Mouse (Mus musculus): ENCODE measurements around the gene Fam50b. TPM values are rescaled to one million over a fixed set of nuclear protein-coding genes. Genes with fewer than 3 reads are reported as not detected.

Gene Fam50b
- polyA plus RNA-seq (2014; fragmentation: Nextera tagmentation; extraction: Ambion mirVana): not detected in 2 replicates

DNA sequence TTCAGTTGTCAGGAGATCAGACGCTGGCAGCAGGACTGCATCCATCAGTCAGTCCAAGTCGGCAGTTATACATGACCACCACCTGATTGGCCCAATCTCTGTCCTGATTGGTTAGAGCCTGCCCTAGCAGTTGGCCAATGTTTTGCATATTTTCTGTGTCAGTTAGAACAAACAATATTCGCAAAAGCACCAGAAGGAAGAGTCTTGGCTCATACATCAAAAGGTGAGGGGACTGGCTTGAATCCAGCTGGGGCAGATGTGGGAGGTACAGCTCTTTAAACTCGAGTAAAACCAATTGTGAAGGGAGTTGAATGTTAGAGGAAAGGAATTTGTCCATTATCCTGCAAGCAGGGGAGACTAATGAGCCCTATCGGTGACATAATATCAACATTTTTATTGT is at the start of gene Fam50b:
Fam50b (plus strand) TSS at position 165 of the 400 bp plus-strand sequence.
- Histone ChIP-seq H3K9me3 (ENCODE audit: control insufficient read depth, low read length) (no peaks in the 10 kb centered on the region), H3K36me3 (ENCODE audit: control insufficient read depth, insufficient read depth, low read length) (no peaks in the 10 kb centered on the region), H3K27me3 (replicated peaks; ENCODE audit: control insufficient read depth, insufficient read depth, low read length) (no peaks in the 10 kb centered on the region), H3K9ac (ENCODE audit: low read depth, low read length) (no peak within 1 kb of the TSS), H3K4me3 (ENCODE audit: low read depth, low read length) (no peak within 1 kb of the TSS), H3K4me2 (no peak within 1 kb of the TSS), H3K27ac (ENCODE audit: low read depth, low read length) (no peak within 1 kb of the TSS), H3K4me1 (replicated peaks; ENCODE audit: control insufficient read depth, insufficient read depth, low read length) (no peaks in the 10 kb centered on the region)
- WGBS: 55% methylated on average over 5 of the region's 5 CpGs
- ATAC-seq (replicated peaks; ENCODE audit: low FRiP score) (no peak), DNase-seq (ENCODE audit: low spot score) (no peak)

DNA sequence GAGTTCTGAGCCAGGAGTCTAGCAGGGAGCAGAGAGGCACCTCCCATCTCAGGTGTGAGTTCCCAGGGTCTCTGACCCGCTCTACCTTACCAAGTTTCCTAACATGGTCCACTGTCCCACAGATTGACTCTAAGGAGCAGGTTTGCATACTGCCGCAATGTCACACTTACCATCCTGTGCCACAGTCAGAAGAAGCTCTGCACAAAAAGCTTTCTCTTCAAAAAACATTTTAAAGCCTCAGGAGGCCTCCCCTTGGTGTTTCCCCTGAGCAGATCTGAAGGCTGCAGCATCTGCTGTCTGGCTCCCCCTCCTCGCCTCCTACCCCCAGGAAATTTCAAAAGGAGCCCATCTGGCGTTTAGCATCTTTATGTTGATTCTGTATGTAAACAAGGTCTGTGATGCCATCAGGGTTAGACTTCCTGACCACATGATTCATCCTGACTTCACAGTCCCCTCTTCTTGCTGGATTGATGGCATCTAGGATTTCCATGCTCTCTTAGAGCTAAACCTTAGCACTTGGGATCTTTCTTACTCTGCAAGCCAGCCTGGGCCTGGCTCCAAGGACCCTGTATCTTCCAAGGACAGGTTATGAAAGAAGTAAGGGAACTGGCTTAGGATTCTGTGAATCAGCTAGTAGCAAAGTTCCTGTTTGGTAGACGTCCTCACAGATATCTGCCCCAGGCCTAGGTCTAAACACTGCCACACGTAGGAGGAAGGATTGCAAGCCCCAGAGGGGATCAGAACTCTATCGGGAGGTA is 49.5 kb upstream of the Fam50b start:
- H3K27me3 ChIP-seq (replicated peaks; ENCODE audit: control insufficient read depth, insufficient read depth, low read length): no peaks in the 10 kb centered on the region
- no peaks in the 10 kb centered on the region for H3K4me1 ChIP-seq (replicated peaks; ENCODE audit: control insufficient read depth, insufficient read depth, low read length)
- H3K4me3 ChIP-seq (ENCODE audit: low read depth, low read length): no peak overlapping the region
- H3K4me2 ChIP-seq: no peak overlapping the region
- H3K36me3 ChIP-seq (ENCODE audit: control insufficient read depth, insufficient read depth, low read length): no peaks in the 10 kb centered on the region
- 62% methylated on average over 7 of the region's 7 CpGs for WGBS
- H3K9me3 ChIP-seq (ENCODE audit: control insufficient read depth, low read length): no peaks in the 10 kb centered on the region
- no peak overlapping the region for H3K9ac ChIP-seq (ENCODE audit: low read depth, low read length)
- ATAC-seq (replicated peaks; ENCODE audit: low FRiP score): no peak
- no peak for DNase-seq (ENCODE audit: low spot score)
- no peak overlapping the region for H3K27ac ChIP-seq (ENCODE audit: low read depth, low read length)

DNA sequence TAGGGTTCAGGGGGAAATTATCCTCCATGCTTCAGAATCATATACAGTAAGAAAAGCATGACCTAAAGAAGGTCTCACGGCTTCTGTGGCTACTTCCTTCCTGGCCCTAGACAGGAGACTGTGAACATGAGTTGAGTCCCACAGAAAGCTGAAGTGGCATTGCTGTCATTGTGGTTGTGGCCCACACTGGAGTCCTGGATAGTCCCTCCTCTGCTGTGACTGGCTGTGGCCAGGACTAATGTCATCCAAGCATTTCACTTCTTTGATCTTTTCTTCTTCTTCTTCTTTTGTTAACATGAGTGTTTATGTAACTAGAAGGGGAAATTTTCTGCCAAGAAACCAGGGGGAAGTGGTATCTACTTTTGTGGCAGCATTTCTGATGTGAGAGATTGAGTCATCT is 43.6 kb upstream of the Fam50b start:
- no peaks in the 10 kb centered on the region for H3K36me3 ChIP-seq (ENCODE audit: control insufficient read depth, insufficient read depth, low read length)
- H3K27me3 ChIP-seq (replicated peaks; ENCODE audit: control insufficient read depth, insufficient read depth, low read length): no peaks in the 10 kb centered on the region
- H3K4me2 ChIP-seq: no peak overlapping the region
- DNase-seq (ENCODE audit: low spot score): no peak
- no peak overlapping the region for H3K9ac ChIP-seq (ENCODE audit: low read depth, low read length)
- no peak overlapping the region for H3K4me3 ChIP-seq (ENCODE audit: low read depth, low read length)
- WGBS: 38% methylated on average over 1 of the region's 1 CpGs
- H3K9me3 ChIP-seq (ENCODE audit: control insufficient read depth, low read length): no peaks in the 10 kb centered on the region
- no peak for ATAC-seq (replicated peaks; ENCODE audit: low FRiP score)
- no peaks in the 10 kb centered on the region for H3K4me1 ChIP-seq (replicated peaks; ENCODE audit: control insufficient read depth, insufficient read depth, low read length)
- no peak overlapping the region for H3K27ac ChIP-seq (ENCODE audit: low read depth, low read length)

DNA sequence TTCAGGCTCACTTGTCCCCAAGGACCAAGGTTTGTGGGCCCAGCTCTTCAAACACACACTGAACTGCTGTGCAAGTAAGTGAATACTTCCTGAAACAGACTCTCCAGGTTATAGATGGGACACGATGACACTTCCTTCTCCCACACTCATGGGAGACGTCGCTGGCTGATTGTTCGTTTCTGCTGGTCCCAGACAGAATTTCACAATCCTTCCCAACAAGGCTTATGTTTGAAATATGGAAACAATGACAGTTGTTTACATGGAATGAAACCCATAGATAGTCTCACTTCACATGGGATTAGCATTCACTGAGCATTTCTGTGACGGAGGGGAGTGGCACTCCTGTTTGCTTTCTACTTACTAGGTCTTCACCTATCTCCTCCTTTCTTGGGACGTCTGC is 41.5 kb upstream of the Fam50b start:
- Histone ChIP-seq H3K9ac (ENCODE audit: low read depth, low read length) (no peak overlapping the region), H3K27ac (ENCODE audit: low read depth, low read length) (no peak overlapping the region), H3K4me3 (ENCODE audit: low read depth, low read length) (no peak overlapping the region), H3K4me1 (replicated peaks; ENCODE audit: control insufficient read depth, insufficient read depth, low read length) (no peaks in the 10 kb centered on the region), H3K27me3 (replicated peaks; ENCODE audit: control insufficient read depth, insufficient read depth, low read length) (no peaks in the 10 kb centered on the region), H3K36me3 (ENCODE audit: control insufficient read depth, insufficient read depth, low read length) (no peaks in the 10 kb centered on the region), H3K4me2 (no peak overlapping the region), H3K9me3 (ENCODE audit: control insufficient read depth, low read length) (no peaks in the 10 kb centered on the region)
- 56% methylated on average over 6 of the region's 6 CpGs for WGBS
- ATAC-seq (replicated peaks; ENCODE audit: low FRiP score) (no peak), DNase-seq (ENCODE audit: low spot score) (no peak)

DNA sequence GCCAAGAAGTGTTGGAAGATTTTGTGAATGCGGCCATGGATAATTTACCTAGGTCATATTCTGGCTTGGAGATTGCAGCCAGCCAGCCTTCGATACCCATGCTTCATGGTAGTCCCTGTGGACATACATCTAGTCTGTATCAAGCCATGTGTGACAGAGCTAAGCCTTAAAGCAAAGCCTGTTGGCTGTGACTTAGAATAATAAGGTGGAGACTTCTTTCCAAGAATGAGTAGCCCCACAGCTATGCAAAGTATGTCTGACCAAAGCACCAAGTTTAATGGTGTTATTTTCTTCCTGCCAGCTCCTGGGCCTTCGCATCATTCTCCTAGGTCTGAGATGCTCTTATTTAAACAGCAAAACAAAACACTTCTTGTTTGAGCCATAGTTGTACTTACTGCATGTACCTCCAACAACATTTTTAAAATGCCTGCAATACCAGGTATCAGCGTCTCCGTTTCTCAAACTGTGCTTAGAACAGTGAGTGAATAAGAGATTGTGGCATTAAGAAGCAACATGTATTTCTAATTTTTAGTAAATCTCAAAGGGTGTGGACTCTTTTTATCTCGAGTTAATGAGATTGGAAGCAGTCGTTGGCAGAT is 37.8 kb upstream of the Fam50b start:
- Histone ChIP-seq H3K4me3 (ENCODE audit: low read depth, low read length) (no peak overlapping the region), H3K27ac (ENCODE audit: low read depth, low read length) (no peak overlapping the region), H3K9ac (ENCODE audit: low read depth, low read length) (no peak overlapping the region), H3K9me3 (ENCODE audit: control insufficient read depth, low read length) (no peaks in the 10 kb centered on the region), H3K4me1 (replicated peaks; ENCODE audit: control insufficient read depth, insufficient read depth, low read length) (no peaks in the 10 kb centered on the region), H3K4me2 (no peak overlapping the region), H3K27me3 (replicated peaks; ENCODE audit: control insufficient read depth, insufficient read depth, low read length) (no peaks in the 10 kb centered on the region), H3K36me3 (ENCODE audit: control insufficient read depth, insufficient read depth, low read length) (no peaks in the 10 kb centered on the region)
- 77% methylated on average over 7 of the region's 7 CpGs for WGBS
- DNase-seq (ENCODE audit: low spot score) (no peak), ATAC-seq (replicated peaks; ENCODE audit: low FRiP score) (no peak)

DNA sequence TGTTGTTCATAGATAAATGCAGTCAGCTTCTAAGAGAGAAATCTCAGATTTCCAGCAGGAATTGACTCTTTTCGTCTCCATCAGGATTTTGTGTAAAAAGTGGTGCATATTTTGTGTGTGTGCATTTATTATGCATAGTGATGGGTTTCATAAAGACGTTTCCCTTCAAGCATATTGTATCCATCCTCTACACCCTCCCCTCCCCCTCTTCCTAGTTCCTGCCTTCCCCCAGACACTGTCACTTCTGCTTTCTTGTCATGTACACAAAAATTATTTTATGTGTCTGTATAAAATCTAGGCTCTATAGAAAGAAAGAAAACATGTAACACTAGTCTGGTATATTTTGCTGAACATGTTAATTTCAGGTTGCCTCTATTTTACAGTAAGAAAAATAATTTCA is 34.6 kb upstream of the Fam50b start:
- Histone ChIP-seq H3K27me3 (replicated peaks; ENCODE audit: control insufficient read depth, insufficient read depth, low read length) (no peaks in the 10 kb centered on the region), H3K9me3 (ENCODE audit: control insufficient read depth, low read length) (no peaks in the 10 kb centered on the region), H3K4me1 (replicated peaks; ENCODE audit: control insufficient read depth, insufficient read depth, low read length) (no peaks in the 10 kb centered on the region), H3K4me3 (ENCODE audit: low read depth, low read length) (no peak overlapping the region), H3K9ac (ENCODE audit: low read depth, low read length) (no peak overlapping the region), H3K27ac (ENCODE audit: low read depth, low read length) (no peak overlapping the region), H3K36me3 (ENCODE audit: control insufficient read depth, insufficient read depth, low read length) (no peaks in the 10 kb centered on the region), H3K4me2 (no peak overlapping the region)
- no peak for DNase-seq (ENCODE audit: low spot score)
- ATAC-seq (replicated peaks; ENCODE audit: low FRiP score): no peak
- 59% methylated on average over 2 of the region's 2 CpGs for WGBS

DNA sequence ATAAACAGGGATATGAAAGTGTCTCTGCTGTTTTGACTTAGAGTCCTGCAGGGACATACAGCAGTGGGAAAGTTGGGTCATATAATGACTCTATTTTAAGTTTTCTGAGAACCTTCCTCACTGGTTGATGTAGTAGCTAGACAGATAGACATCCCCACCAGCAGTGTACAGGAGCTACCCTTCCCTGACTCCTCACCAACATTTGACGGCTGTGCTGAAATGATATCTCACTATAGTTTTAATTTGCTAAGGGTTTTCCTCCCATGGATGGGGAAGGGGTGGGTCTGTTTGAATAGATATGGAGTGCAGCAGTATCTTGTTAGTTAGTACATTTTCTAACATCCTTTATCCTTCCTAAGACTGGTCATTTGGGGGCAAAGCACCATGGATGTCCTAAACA is 34.0 kb upstream of the Fam50b start:
- H3K27me3 ChIP-seq (replicated peaks; ENCODE audit: control insufficient read depth, insufficient read depth, low read length): no peaks in the 10 kb centered on the region
- ATAC-seq (replicated peaks; ENCODE audit: low FRiP score) (no peak), DNase-seq (ENCODE audit: low spot score) (no peak)
- H3K9me3 ChIP-seq (ENCODE audit: control insufficient read depth, low read length): no peaks in the 10 kb centered on the region
- H3K27ac ChIP-seq (ENCODE audit: low read depth, low read length): no peak overlapping the region
- no peaks in the 10 kb centered on the region for H3K4me1 ChIP-seq (replicated peaks; ENCODE audit: control insufficient read depth, insufficient read depth, low read length)
- WGBS: 48% methylated on average over 1 of the region's 1 CpGs
- H3K9ac ChIP-seq (ENCODE audit: low read depth, low read length): no peak overlapping the region
- H3K4me2 ChIP-seq: no peak overlapping the region
- no peaks in the 10 kb centered on the region for H3K36me3 ChIP-seq (ENCODE audit: control insufficient read depth, insufficient read depth, low read length)
- H3K4me3 ChIP-seq (ENCODE audit: low read depth, low read length): no peak overlapping the region

DNA sequence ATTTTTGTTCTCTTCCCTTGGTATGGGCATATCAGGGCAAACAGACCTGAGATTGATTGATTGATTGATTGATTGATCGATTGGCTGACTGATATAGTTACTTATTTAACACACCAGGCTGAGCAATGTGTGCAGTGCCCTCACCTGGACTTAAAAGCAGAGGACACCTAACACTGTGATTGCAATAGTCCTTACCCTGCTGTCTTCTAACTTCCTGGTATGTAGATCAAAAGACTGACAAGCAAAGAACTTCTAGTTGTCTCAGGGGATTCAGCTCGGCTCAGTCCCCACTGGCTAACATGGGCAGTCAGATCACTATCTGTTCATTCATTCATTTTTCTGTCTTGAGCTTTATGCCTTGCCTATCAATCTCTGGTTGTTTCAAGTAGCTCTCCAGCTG is 31.3 kb upstream of the Fam50b start:
- Histone ChIP-seq H3K36me3 (ENCODE audit: control insufficient read depth, insufficient read depth, low read length) (no peaks in the 10 kb centered on the region), H3K9ac (ENCODE audit: low read depth, low read length) (no peak overlapping the region), H3K4me3 (ENCODE audit: low read depth, low read length) (no peak overlapping the region), H3K4me1 (replicated peaks; ENCODE audit: control insufficient read depth, insufficient read depth, low read length) (no peaks in the 10 kb centered on the region), H3K4me2 (no peak overlapping the region), H3K27me3 (replicated peaks; ENCODE audit: control insufficient read depth, insufficient read depth, low read length) (no peaks in the 10 kb centered on the region), H3K27ac (ENCODE audit: low read depth, low read length) (no peak overlapping the region), H3K9me3 (ENCODE audit: control insufficient read depth, low read length) (no peaks in the 10 kb centered on the region)
- ATAC-seq (replicated peaks; ENCODE audit: low FRiP score) (no peak), DNase-seq (ENCODE audit: low spot score) (no peak)
- 45% methylated on average over 2 of the region's 2 CpGs for WGBS

DNA sequence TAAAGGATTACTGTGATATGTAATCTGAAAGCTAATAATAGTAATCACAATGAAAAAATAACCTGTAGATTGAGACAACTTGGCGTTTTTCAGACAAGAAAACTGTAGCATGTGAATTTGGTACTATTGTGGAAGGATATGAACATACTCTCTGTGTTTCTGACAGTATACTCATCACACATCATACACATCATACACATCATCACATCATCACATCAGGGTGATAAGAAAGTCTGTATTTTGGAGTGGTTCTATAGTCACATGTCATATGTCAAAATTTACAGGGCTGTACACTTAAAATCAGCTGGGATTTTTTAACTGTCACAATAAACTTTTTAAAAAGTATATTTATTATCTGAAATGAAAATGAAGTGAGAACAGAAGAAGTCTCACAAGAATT is 30.9 kb upstream of the Fam50b start:
- WGBS: 68% methylated on average over 1 of the region's 1 CpGs

More for the DNA sequence above, 30.9 kb upstream of the Fam50b start:
- ATAC-seq (replicated peaks; ENCODE audit: low FRiP score): no peak
- H3K4me1 ChIP-seq (replicated peaks; ENCODE audit: control insufficient read depth, insufficient read depth, low read length): no peaks in the 10 kb centered on the region
- H3K4me2 ChIP-seq: no peak overlapping the region
- H3K27ac ChIP-seq (ENCODE audit: low read depth, low read length): no peak overlapping the region
- H3K9me3 ChIP-seq (ENCODE audit: control insufficient read depth, low read length): no peaks in the 10 kb centered on the region
- no peak for DNase-seq (ENCODE audit: low spot score)
- H3K9ac ChIP-seq (ENCODE audit: low read depth, low read length): no peak overlapping the region
- H3K4me3 ChIP-seq (ENCODE audit: low read depth, low read length): no peak overlapping the region
- H3K27me3 ChIP-seq (replicated peaks; ENCODE audit: control insufficient read depth, insufficient read depth, low read length): no peaks in the 10 kb centered on the region
- H3K36me3 ChIP-seq (ENCODE audit: control insufficient read depth, insufficient read depth, low read length): no peaks in the 10 kb centered on the region

All from liver, embryonic 11.5 days (tissue).